Mouse (Mus musculus) E14TG2a.4 (cell line): ENCODE results near the gene Spats2.

Experiments
- CTCF ChIP-seq: conservative IDR thresholded peaks from 2 replicates; pipeline ENCODE4 v1.5.1; 2014; ENCODE audit warnings: low read length
- NANOG ChIP-seq: IDR thresholded peaks from 2 replicates; pipeline ENCODE4 v1.6.1; 2014; ENCODE audit warnings: borderline replicate concordance, low read length, mixed read lengths
- POU5F1 ChIP-seq: IDR thresholded peaks from 2 replicates; pipeline ENCODE4 v1.6.1; 2014; ENCODE audit warnings: low read length, borderline replicate concordance

- TF ChIP-seq CTCF (no peak), NANOG (no peak), POU5F1 (no peak)
Observed at GRCm38 (mm10) chr15:99233719-99234118, 108.0 kb downstream of the Spats2 start.
